In the genomic region with DNA sequence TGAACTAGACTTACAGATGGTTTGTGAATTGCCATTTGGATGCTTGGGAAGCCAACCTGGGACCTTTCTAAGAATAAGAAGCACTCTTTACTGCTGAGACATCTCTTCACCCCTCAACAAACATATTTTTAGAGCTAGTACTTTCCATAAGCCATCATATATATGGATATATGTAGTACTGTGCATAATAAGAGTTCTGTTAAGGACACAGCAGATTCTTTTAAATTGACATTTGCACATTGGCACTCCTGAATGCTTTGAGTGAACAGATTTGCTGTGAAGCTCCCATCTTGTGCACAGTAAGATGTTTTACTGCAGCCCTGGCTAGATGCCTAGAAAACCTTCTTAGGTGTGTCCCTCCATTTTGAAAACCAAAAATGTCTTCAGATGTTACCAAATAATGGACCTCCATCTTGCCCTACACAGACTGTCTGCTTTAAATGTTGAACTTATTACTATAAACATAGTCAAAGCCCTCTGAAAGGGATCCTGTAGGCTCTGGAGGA, we compare ENCODE assay signal across 17 mouse cellular contexts.
DNase-seq lines count a peak whose midpoint lies in the region; ATAC-seq lines count a peak whose summit lies in the region.
"Had no signal": no experiment of that assay in that cellular context is flagged by ENCODE, and none has a peak within 500 bp of the region (broad histone marks: within the 10 kb centered on the region; RNA-seq: fewer than 3 reads in every experiment).

No protein-coding gene starts in this region.

- DNase-seq in cerebellum, postnatal 10 days = peak; percentile 46 to 51
- DNase-seq in cerebellum, adult 11-12 months = no peak
- DNase-seq in frontal cortex, postnatal 10 days (ENCODE audit: low spot score in 2 of 2) = no peak
- DNase-seq in right cerebral cortex, postnatal 10 days (ENCODE audit: low spot score in 2 of 2) = peak; percentile 31 to 43
- DNase-seq in right cerebral cortex, postnatal 14 days = no peak
- no peak for DNase-seq in kidney, adult 8-10 months
- DNase-seq: adrenal gland, adult 8-10 months; adrenal gland, postnatal 36 days; B cell, adult 2 months; cerebellum, adult 8-10 months; cerebellum, postnatal 36 days; gastrocnemius, adult 2 months; gastrocnemius, postnatal 25 days had no signal

- ATAC-seq in frontal cortex, adult (ENCODE audit: low TSS enrichment) = peak; percentile 82
- ATAC-seq: CD4-positive, CD25-positive, alpha-beta regulatory T cell, adult 4 months; forebrain, embryonic 15.5 days; intestine, embryonic 15.5 days had no signal

Comparison
In these comparisons a context has a peak if more than half of its experiments do, and no peak if none do; other contexts are left out.
1. DNase-seq: peak in cerebellum, postnatal 10 days (2 of 2) and right cerebral cortex, postnatal 10 days (2 of 2); none in cerebellum, adult 11-12 months (single experiment), frontal cortex, postnatal 10 days (0 of 2), right cerebral cortex, postnatal 14 days (single experiment) and kidney, adult 8-10 months (0 of 2).